Mouse (Mus musculus) cortical plate, adult 2 months (tissue): ENCODE results near the gene Sh3bgr.

Experiments
- CTCF ChIP-seq: fragments of 200-500 bp; IDR thresholded peaks from 2 replicates; pipeline ENCODE4 v1.5.1; 2011; ENCODE audit warnings: mild to moderate bottlenecking, control low read depth, low read length; ENCODE audit not compliant: insufficient read depth; ENCODE audit errors: extremely low read depth
- POLR2A ChIP-seq: fragments of 200-500 bp; IDR thresholded peaks from 2 replicates; pipeline ENCODE4 v1.6.1; 2011; ENCODE audit warnings: mild to moderate bottlenecking, low read length, control low read depth; ENCODE audit not compliant: insufficient read depth; ENCODE audit errors: extremely low read depth

DNA sequence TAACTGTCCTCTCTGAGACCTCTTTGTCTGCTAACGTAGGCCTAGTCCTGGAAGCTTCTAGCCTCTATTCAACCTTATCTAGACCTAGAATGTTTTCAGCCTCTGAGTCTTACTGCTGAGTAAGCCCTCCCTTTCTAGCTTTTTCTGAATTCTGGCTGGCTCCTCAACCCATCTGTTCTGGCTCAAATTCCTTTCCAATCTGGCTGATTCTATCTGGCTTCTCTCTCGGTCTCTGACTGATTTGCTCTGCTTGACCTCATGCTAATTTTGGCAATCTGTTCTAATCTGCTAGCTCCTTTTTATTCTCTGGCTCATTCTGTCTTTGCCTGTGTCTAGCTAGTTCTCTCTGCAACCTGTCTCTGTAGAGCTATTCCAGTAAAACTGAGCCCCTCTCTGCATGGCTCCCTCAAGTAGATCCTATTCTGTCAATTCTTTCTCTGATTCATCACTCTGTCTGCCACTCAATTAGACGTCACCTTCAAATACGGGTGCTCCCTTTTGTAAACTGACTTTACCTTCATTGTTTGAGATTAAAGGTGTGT lies 34.5 kb upstream of the Sh3bgr start:
- TF ChIP-seq CTCF (no peak), POLR2A (no peak)
